Mouse (Mus musculus): Measurements from ENCODE around the gene Nelfb.

Nelfb gene

GRCm38 (mm10) chr2:25230581-25230980, 19.3 kb upstream of the Nelfb start:
- no peak for DNase-seq (ENCODE audit: low spot score)

- no peak for DNase-seq (ENCODE audit: low spot score)
Observed at GRCm38 (mm10) chr2:25229582-25229981, 18.3 kb upstream of the Nelfb start.

- no peak for DNase-seq (ENCODE audit: low spot score)
Observed at GRCm38 (mm10) chr2:25228995-25229530, 17.8 kb upstream of the Nelfb start.

GRCm38 (mm10) chr2:25228431-25228889, 17.2 kb upstream of the Nelfb start:
- DNase-seq (ENCODE audit: low spot score) = peak; percentile 92

GRCm38 (mm10) chr2:25227406-25227805, 16.1 kb upstream of the Nelfb start:
- no peak for DNase-seq (ENCODE audit: low spot score)

- DNase-seq (ENCODE audit: low spot score) = no peak
Observed at GRCm38 (mm10) chr2:25226864-25227263, 15.6 kb upstream of the Nelfb start.

- DNase-seq (ENCODE audit: low spot score) = no peak
Observed at GRCm38 (mm10) chr2:25225811-25226379, 14.6 kb upstream of the Nelfb start.

GRCm38 (mm10) chr2:25224766-25225752, 13.8 kb upstream of the Nelfb start:
- DNase-seq (ENCODE audit: low spot score) = peak; percentile 100

- DNase-seq (ENCODE audit: low spot score) = no peak
Observed at GRCm38 (mm10) chr2:25224492-25224765, 13.1 kb upstream of the Nelfb start, which contains the start of gene Tubb4b. TSS of gene Tubb4b (minus strand) at chr2:25224702.

GRCm38 (mm10) chr2:25223681-25224491, 12.6 kb upstream of the Nelfb start:
- peak; percentile 28 for DNase-seq (ENCODE audit: low spot score)

- no peak for DNase-seq (ENCODE audit: low spot score)
Observed at GRCm38 (mm10) chr2:25221331-25221772, 10.1 kb upstream of the Nelfb start.

- no peak for DNase-seq (ENCODE audit: low spot score)
Observed at GRCm38 (mm10) chr2:25218445-25218844, 7.2 kb upstream of the Nelfb start, which contains the start of gene Fam166a. TSS of gene Fam166a (plus strand) at chr2:25218745.

- DNase-seq (ENCODE audit: low spot score) = no peak
Observed at GRCm38 (mm10) chr2:25217666-25218065, 6.4 kb upstream of the Nelfb start.

- DNase-seq (ENCODE audit: low spot score) = no peak
Observed at GRCm38 (mm10) chr2:25214444-25214843, 3.2 kb upstream of the Nelfb start, which contains the start of gene Stpg3. TSS of gene Stpg3 (minus strand) at chr2:25214637.

GRCm38 (mm10) chr2:25213266-25213865, 2.1 kb upstream of the Nelfb start:
- DNase-seq (ENCODE audit: low spot score) = no peak

GRCm38 (mm10) chr2:25210686-25211085, 603 bp downstream of the Nelfb start:
- no peak for DNase-seq (ENCODE audit: low spot score)

GRCm38 (mm10) chr2:25207593-25207992, 3.7 kb downstream of the Nelfb start:
- no peak for DNase-seq (ENCODE audit: low spot score)

GRCm38 (mm10) chr2:25203631-25204214, 7.6 kb downstream of the Nelfb start:
- no peak for DNase-seq (ENCODE audit: low spot score)

- no peak for DNase-seq (ENCODE audit: low spot score)
Observed at GRCm38 (mm10) chr2:25200631-25201030, 10.7 kb downstream of the Nelfb start.

GRCm38 (mm10) chr2:25197946-25198345, 13.3 kb downstream of the Nelfb start:
- DNase-seq (ENCODE audit: low spot score) = no peak

GRCm38 (mm10) chr2:25197191-25197590, 14.1 kb downstream of the Nelfb start:
- DNase-seq (ENCODE audit: low spot score) = no peak
